Mouse (Mus musculus) layer of hippocampus, postnatal 14 days (tissue): ENCODE measurements around the gene D10Wsu102e. TPM values are rescaled to one million over a fixed set of nuclear protein-coding genes. Genes with fewer than 3 reads are reported as not detected.
A peak's percentile ranks its signal among the peaks of the same experiment; 100 is the strongest.
"Not testable (repeated sequence)": the region's sequence is repeated elsewhere in the genome, so short reads cannot be mapped to it uniquely, and the experiment has no call there.

Experiments used
- DNase-seq, 2 experiments: peaks; one replicate each; pipeline ENCODE4 v3.0.0; 2021 to 2022; ENCODE audit warnings: low spot score in 2 of 2, mixed read lengths in 1 of 2
- total RNA-seq, 2 experiments: library from RNA; stranded (reverse); gene quantifications; 2 replicates each; pipeline ENCODE4 v1.2.3; 2021

D10Wsu102e gene
- total RNA-seq, 2 experiments from 2014 or later = 2.5 to 2.6 TPM

- DNase-seq = no peak
These were observed 14.2 kb upstream of the D10Wsu102e start for GRCm38 (mm10) chr10:83345693-83346358.

- no peak for DNase-seq
These were observed 13.7 kb upstream of the D10Wsu102e start for GRCm38 (mm10) chr10:83346359-83346736.

GRCm38 (mm10) chr10:83347494-83347893, 12.5 kb upstream of the D10Wsu102e start:
- DNase-seq = no peak

- DNase-seq = no peak
These were observed 9.3 kb upstream of the D10Wsu102e start for GRCm38 (mm10) chr10:83350689-83351088.

- DNase-seq = not testable (repeated sequence)
These were observed 8.2 kb upstream of the D10Wsu102e start for GRCm38 (mm10) chr10:83351779-83352178.

GRCm38 (mm10) chr10:83353680-83354332, 6.2 kb upstream of the D10Wsu102e start:
- no peak for DNase-seq

GRCm38 (mm10) chr10:83354333-83354719, 5.7 kb upstream of the D10Wsu102e start:
- DNase-seq = no peak

- DNase-seq = no peak
These were observed 3.6 kb upstream of the D10Wsu102e start for GRCm38 (mm10) chr10:83356416-83356815.

GRCm38 (mm10) chr10:83359451-83359850, 570 bp upstream of the D10Wsu102e start:
- DNase-seq = no peak

GRCm38 (mm10) chr10:83360356-83360755, 335 bp downstream of the D10Wsu102e start:
- DNase-seq = no peak

- peak; percentile 21 to 48 for DNase-seq
These were observed 1.8 kb downstream of the D10Wsu102e start for GRCm38 (mm10) chr10:83361643-83362382.

GRCm38 (mm10) chr10:83363451-83363850, 3.4 kb downstream of the D10Wsu102e start:
- DNase-seq = no peak

GRCm38 (mm10) chr10:83368918-83369317, 8.9 kb downstream of the D10Wsu102e start:
- DNase-seq = no peak

- no peak for DNase-seq
These were observed 14.1 kb downstream of the D10Wsu102e start for GRCm38 (mm10) chr10:83374045-83374656.

- DNase-seq = not testable (repeated sequence)
These were observed 15.4 kb downstream of the D10Wsu102e start for GRCm38 (mm10) chr10:83375458-83375857.

GRCm38 (mm10) chr10:83376911-83377682, 17.1 kb downstream of the D10Wsu102e start:
- DNase-seq = no peak

- no peak for DNase-seq
These were observed 18.2 kb downstream of the D10Wsu102e start for GRCm38 (mm10) chr10:83378083-83378833.

GRCm38 (mm10) chr10:83380501-83380900, 20.5 kb downstream of the D10Wsu102e start:
- DNase-seq = no peak

GRCm38 (mm10) chr10:83382528-83382927, 22.5 kb downstream of the D10Wsu102e start:
- no peak for DNase-seq

- DNase-seq = no peak
These were observed 23.0 kb downstream of the D10Wsu102e start for GRCm38 (mm10) chr10:83382988-83383387.
